Mouse (Mus musculus) layer of hippocampus, adult 8-10 months (tissue): ENCODE measurements around the gene Padi3. TPM values are rescaled to one million over a fixed set of nuclear protein-coding genes. Genes with fewer than 3 reads are reported as not detected.

Experiments
- DNase-seq, 2 experiments: peaks; one replicate each; pipeline ENCODE4 v3.0.0; 2022; ENCODE audit warnings: low spot score in 2 of 2
- total RNA-seq, 4 experiments: library from RNA; stranded (reverse); gene quantifications; 2 replicates each; pipeline ENCODE4 v1.2.4; 2022

Padi3 gene
- not detected for total RNA-seq

DNA sequence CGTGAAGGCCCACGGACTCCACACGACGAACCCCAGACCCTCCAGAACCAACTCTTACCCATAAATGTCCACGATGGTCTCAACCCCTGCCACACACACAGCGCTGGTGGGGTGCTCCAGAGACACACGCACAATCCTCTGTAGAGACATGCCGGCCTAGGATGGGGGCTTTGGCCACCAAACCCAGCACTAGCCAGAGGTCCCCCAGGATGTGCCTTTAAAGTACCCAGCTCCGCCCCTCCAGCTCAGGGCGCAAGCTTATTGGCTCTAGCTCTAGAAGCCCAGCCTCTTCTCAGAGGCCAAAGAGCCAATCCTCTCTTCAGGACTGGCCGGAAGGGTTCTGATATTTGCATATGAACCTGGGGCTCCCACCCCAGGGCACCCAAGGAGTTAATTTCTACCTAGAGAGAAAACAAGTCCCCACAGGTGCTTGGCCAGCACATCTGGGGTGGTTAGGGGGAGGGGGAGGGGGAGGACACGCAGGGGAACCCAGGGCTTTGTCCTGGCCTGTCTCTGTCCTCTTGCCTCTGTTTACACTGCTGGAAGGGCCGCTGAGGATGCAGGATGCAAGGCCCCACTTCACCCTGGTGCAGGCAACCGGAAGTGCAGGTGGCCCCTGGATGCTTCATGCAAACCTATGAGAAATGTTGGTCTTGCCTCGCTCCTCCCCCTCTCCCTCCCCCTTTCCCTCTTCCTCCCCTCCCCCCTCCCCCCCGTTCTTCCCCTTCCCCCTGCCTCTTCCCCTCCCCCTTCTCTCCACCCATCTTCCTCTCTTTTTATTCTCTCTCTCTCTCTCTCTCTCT lies at the start of gene Padi3:
Gene Padi3 (minus strand): TSS at position 191 of the 803 bp plus-strand sequence.
- no peak for DNase-seq

DNA sequence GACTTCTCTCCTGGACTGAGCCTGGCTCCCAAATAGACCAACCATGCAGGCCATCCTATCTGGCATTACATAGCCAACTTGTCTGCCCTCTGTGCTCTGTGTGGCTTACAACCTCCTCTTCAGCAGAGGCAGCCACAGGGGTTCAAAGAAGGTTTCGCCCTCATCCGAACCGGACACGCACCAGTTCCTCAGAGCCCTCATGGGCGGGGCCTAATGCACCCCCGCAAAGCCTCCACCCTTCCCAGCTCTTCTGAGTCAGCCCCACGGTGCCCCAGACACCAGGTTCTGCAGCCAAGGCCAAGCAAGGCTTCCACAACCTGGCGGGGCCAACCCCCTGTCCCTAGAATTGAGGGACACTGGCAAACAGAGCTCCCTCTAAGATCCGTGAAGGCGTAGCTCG lies 48.8 kb upstream of the Padi3 start:
- DNase-seq = no peak

DNA sequence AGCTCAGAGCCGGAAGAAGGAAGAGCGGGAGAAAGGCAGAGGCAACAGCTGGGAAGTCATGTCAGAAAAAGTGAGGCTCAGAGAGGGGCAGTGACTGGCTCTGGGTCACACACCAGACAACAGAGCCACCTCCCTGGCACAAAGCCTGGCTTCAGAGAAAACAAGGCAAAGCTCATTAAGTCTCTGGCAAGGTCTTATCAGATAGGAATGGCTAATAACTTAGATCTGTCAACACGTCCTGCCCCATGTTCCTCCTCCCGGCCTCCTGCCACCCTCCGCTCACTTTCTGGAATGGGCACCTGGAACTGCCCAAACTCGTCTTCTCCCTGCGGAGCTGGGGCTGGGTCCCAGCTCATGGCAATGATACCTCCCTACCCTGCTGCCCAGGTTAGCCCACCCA lies 47.4 kb upstream of the Padi3 start:
- no peak for DNase-seq

DNA sequence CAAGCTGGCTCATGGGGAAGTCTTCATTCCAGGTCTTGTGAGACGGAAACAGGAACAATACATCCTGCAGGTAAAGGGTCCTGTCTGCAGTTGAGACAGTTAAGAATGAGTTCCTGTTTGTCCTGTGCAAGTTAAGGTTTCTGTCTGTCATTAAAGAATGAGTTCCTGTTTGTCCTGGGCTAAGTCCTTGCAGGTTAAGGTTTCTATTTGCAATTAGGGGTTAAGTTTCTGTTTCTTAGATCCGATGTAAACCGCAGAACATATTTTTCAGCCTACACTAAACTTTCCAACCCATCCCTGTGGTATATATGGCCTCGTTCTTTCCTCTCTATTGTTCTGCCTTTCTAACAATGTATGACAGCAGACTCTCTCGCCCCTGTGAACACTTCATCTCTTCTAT lies 46.6 kb upstream of the Padi3 start:
- no peak for DNase-seq

DNA sequence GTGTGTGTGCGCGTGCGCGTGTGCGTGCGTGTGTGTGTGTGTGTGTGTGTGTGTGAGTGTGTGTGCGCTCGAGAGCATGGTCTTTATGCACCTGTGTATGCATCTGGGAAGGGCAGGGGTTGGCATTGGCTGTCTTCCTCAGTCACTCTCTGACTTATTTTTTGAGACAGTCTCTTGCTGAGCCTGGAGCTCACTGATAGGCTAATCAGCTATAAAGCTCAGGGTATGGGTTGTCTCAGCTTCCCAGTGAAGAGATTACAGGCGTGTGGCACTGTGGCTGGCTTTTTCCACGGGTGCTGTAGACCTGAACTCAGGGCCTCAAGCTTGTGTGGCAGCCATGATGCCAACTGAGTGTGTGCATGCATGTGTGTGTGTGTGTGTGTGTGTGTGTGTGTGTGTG lies 44.7 kb upstream of the Padi3 start:
- DNase-seq = no peak

DNA sequence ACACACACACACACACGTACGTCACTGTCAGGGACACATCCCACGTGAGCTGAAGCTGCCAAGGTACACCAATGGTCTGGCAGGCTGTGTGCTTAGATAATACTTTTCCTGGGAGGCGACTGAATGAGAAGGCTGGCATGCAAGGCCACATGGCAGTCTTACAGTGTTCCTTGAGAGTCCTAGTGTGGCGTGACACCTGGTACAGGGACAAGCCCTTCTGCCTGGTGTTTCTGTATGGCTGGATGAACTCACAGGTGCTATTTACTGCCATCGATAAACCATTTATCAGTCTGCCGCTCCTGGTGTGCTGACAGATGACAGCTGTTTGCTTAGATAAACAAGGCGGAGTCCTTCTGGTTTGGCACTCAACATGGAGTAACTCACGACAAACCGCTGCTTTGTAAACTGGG lies 44.0 kb upstream of the Padi3 start:
- no peak for DNase-seq

DNA sequence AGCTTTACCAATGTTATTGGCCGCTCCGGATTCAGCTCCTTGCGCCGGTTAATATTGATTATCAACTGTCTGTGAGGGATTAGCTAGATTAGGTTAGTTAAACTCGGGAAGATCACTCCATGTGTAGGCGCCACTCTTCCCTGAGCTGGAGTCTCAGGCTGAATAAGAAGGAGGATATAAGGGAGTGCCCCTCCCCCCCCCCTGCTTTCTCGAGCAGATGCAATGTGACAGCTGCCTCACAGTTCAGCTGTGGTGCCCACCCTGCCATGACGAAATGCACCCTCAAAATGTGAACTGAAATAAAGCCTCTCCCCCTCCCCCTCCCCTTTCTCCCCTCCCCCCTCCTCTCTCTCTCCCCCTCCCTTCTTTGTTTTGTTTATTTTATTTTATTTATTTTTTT lies 43.2 kb upstream of the Padi3 start:
- no peak for DNase-seq

DNA sequence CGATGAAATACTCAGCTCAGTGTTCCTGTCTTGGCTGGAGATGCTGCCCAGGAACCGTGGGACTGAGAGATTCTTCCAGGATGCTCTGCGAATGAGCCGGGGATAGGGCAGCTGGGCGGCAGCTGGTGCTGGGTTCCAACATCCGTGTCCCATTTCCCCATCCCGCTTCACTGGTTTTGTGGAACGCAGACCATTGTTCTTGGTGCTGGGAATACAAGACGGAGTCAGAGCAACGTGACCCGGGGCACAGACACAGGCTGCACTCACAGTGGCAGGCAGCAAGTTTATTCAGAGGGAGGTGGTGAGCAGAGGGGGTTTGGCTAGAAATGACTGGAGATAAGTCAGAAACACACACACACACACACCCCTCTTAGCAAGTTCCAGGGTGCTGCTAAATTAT lies 38.9 kb upstream of the Padi3 start:
- no peak for DNase-seq

DNA sequence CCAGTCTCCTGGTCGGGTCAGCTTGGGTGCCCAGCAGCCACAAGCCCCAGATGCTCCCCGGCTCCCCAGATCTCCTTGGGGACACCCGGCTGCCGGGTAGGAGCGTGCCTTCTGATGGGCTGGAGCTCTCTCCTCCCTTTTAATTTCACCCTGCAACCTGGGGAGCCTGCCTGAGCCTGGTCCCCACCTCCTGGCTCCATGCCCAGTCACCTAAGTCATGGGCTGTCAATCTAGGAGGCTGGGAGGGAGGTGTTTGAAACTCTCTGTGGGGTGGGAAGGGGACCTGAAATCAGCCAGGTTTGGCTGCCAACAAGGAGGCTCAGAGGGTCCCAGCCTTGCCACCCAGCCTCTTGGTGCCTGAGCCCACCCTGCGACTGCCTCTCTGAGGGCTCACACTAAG lies 35.2 kb upstream of the Padi3 start, which contains the start of gene Padi1:
Gene Padi1 (minus strand): TSS at position 113 of the 400 bp plus-strand sequence.
- no peak for DNase-seq

DNA sequence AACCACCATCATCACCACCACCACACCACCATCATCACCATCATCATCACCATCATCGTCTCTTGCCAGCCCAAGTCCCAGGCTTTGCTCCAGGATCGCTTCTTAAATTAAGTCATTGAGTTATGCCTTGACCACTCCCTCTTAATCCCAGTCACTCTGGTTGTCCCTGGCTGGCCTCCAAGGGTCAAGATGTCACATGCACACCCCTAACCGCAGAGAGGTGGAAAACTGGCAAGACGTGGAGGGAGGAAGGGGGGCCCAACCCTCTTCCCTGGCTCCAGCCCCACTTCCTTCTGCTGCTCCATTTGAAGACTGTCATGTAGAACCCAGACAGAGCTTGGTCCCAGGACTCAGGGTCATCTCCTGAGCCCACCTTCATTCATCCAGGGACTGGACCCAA lies 34.5 kb upstream of the Padi3 start:
- DNase-seq = no peak

DNA sequence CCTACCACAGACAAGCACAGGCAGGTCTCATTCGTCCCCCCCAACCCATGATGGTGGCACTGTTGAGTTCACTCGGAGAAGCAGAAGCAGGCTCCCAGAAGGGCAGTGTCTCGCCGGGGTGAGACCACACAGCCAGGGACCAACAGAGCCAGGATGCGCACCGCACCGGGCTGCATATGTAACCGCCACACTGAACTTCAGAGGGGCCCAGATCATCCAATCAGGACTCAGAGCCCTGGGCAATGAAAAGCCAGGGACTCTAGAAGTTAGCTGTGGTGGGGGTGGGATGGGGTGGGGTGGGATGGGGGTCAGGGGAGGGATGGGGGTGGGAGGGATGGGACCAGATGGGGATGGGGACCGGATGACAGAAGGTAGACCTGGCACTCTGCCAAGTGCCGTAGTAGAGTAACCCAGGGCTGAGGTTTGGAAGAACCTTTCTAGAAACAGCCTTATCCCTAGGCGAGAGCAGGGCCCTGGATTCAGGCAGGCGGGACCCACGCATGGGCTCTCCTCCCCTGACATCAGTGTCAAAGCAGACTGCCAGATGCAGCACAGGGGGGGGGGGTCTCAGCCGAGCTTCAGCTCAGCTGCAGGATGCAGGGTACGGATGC lies 33.3 kb upstream of the Padi3 start:
- DNase-seq = no peak

DNA sequence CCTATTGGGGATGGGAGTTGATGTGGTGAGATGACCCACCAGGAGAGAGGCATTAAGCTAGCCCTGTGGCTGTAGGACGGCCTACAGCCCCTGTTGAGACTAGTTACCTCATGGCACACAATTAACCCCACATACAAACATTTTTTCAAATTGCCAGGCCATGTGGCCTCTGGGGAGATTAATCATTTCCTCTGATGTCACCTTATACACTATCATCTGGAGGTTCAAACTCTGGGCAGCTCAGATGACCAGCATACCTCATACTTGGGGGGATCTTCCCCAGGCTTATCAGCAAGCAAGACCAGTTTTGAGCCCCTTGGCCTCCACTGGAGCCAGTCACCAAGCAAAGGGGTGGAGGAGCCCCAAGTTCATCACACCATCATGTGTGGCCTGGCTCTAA lies 32.5 kb upstream of the Padi3 start:
- no peak for DNase-seq

DNA sequence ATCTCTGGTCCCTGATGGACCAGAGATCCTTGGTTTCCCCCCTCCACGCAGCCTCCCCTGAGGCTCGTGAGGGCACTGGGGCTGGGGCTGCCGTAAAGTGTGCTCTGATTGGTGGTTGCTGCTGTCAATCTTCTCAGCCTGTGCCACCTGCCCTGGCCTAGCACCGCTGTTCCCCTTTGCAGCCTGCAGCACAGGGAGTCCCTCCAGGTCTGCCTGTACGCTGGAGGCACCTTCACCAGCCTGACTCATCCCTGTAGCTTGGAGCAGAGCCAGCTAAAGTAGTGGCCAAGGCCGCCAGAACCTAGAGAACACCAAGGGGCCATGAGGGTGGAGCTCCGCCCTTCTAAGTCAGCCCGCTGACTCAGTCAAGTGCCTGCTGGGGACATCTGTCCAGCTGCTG lies 27.4 kb upstream of the Padi3 start:
- DNase-seq = no peak

DNA sequence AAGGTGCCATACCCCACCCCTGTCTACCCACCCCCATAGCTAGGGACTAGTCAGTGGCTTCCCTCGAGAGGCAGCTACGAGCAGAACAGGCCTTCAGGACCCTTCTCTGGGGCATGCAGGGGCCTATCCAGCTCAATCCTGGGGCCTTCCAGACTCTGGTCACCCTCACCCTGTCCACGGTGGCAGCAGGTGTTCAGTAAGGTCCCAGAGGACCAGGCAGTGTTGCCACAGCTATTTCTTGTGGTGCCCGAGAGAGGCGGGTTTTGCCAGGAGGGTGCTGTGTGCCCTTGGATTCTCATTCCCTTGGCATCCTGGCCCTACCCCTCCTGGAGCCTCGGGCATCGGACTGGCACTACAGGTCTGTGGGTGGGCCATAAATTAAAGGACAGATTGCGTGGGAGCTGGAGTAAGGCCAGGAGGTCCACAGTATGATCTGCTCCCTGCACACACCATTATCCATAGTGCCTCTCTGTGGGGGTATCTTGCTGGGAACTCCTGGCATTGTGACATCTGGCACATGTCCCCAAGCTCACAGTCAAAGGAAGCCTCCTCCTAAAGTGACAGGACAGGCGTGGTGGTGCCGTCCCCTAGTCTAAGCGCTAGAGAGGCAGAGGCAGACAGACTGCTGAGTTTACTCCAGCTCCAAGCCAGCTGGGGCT lies 25.9 kb upstream of the Padi3 start:
- no peak for DNase-seq

DNA sequence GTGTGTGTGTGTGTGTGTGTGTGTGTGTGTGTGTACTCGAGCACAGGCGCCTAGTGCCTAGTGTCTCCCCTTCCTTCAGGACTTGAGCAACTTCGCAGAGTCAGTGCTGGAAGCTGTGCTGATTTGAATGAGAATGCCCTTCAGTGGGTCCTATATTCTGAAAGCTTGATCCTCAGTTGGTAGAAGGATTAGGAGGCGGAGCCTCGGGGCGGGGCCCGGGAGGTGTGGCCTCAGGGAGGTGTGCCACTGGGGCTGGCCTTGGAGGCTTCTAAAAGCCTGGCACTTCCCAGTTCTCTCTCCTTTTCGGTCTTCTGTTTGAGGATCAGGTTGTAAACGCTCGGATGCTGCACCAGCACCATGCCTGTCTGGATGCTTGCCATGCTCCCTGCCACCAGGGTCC lies 25.2 kb upstream of the Padi3 start:
- DNase-seq = no peak

DNA sequence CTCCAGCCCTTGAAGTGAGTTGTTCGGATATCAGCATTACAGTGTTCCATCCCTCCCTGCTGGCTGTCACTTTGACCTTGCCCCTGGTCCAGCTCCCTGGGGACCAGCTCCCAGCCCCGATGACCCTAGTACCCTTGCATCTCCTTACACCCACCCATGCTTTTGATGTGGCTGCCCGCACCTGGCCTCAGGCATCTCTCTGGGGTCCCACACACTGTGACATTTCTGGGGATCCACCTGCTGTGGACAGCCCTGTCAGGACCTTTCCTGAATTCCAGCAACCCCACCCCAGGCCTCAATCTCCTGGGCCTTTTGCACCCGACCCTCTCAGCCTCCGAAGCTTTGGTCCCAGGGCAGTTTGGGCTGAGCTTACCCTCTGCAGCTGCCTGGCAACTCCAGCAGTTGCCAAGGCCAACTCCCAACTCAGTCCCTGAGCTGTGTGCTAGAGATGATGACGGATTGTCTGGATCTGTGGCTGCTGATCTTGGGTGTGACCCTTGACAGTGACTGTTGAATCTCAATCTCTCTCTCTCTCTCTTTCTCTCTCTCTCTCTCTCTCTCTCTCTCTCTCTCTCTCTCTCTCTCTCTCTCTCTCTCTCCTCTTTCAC lies 24.0 kb upstream of the Padi3 start:
- no peak for DNase-seq

DNA sequence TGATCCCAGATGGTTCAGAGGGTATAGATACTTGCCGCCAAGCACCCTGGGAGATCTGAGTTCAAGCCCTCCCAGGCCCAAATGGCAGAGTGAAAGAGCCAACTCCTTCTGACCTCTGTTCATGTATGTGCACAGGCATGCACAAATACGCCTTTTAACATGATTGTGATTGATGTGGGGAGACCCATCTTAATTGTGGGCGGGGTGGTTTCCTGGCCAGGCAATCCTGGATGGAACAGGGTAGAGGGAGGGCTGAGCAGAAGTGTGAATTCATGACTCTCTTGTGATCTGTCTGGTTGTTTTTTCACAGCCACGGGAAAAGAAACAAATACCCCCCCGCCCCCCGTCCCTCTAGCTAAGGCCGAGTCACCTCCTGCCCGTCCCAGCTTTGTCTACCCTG lies 22.4 kb upstream of the Padi3 start:
- no peak for DNase-seq

DNA sequence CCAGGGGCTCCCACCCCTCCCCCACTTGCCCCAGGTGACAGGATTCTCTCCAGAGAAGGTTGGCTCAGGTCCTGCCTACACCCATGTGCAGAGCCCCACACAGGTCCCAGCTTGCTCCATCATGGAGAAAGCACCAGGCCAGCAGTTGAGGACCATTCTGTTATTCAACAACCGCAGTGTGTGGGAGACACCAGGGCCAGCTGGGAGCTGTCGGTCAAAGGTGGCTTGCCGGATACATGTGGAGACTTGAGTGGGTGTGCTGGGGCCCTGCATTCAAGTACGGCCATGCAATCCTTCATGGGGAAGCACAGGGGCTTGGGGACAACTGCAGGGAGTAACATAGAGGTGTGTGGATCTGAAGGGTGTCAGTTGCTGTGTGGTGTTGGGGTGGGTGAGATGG lies 21.4 kb upstream of the Padi3 start:
- no peak for DNase-seq

DNA sequence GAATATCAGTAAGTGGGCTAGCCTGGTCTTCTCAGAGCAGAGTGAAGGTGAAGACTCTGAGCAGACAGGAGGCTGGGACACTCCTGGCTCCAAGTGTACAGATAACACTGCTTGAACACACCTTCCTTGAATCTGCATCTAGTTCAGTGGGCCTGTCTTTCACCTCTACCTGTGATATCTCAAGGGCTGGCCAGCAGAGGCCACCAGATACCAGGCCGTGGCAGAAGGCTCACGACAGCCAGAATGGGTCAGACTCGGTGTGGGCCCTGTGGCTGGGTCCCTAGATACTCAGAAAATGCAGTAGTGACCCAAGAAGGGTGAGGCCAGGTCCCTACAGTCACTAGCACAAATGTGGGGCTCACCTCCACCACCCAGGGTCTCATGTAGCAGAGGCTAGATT lies 16.8 kb upstream of the Padi3 start:
- DNase-seq = no peak

DNA sequence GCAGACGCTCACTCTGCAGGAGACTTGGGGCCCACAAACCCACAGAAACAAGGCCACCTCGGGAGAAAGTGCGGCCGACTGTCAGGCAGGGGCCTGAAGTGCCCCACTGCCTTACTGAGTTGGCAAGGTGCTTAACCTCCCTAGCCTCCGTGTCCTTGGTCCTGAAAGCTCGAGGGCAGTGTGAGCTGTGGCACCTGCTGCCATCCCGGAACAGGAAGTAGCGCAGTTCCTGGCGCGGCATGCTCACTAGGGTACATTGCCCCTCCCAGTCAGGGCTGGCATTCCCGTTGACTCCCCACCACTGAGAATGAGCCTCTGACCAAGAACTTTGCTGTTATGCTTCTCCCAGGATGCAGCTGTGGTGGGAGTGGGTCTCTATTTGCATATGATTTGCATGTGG lies 15.5 kb upstream of the Padi3 start:
- no peak for DNase-seq

DNA sequence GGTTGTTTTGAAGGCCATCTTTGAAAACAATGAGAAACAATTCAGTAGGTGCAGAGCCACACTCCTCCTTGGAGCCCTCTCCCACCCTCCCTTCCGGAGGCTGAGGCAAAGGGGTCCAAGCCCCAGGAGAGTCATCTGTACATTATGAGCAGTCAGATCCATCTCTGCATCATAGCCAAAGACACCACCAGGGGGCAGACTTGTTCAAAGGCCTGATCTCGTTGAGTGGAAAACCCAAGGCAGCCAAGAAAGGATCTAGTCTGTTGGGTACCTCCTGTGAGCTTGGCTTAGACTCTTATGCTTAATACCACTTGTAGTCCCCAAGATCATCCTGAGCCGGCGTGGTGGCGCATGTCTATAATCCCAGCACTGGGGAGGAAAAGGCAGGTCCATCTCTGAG lies 11.5 kb upstream of the Padi3 start:
- peak; percentile 31 to 71 for DNase-seq

DNA sequence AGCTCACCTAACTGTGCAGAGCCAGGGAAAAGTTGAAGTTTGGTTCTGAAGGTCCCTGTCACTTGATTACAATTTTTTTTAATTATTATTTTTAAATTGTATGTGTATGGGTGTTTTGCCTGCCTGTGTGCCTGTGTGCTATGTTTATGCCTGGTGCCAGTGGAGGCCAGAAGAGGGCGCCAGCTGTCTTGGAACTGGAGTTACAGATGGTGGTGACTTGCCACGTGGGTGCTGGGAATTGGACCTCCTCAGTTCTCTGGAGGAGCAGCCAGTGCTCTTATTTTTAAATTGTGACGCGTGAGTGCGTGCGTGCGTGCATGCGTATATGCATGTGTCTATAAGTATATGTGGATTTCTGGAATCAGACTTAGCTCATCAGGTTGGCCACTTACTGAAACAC lies 7.0 kb upstream of the Padi3 start:
- no peak for DNase-seq
